Mouse (Mus musculus): ENCODE measurements around the gene Nectin2. TPM values are rescaled to one million over a fixed set of nuclear protein-coding genes. Genes with fewer than 3 reads are reported as not detected.
A peak's percentile ranks its signal among the peaks of the same experiment; 100 is the strongest.

Nectin2 gene
- polyA plus RNA-seq, 1 experiment from 2014 or later = 54.6 TPM

DNA sequence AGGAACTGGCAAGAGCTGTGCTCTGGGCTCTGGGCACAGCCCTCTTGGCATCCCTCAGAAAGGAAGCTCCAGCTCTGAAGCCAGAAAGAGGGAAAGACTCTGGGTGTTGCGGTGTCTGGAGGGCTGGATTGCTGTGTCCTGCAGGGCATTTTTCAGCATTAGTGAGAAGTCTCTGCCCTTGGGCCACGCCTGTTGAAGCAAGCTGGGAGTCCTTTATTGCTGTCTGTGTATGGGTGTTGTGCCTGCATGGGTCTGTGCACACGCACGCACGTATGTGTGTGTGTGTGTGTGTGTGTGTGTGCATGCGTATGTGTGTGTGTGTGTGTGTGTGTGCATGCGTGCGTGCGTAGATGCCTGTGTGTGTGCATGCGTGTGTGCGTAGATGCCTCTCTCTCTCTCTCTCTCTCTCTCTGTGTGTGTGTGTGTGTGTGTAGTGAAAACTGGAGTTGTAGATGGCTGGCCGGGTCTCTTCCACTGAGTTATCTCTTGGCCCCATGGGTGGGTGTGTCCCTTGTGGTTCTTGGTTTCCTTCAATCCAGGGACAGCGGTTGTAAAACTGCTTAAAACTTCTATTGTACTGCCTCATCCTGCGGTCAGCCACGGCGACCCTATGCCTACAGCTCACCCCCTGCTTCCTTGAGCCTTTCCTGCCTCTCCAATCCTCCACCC, 13.8 kb downstream of the Nectin2 start:
- Histone ChIP-seq H3K4me3 (no peak overlapping the region), H3K36me3 (peaks cover 72% of the 10 kb centered on the region), H3K27ac (replicated peaks) (no peak overlapping the region), H3K9me3 (no peaks in the 10 kb centered on the region), H3K9ac (no peak overlapping the region), H3K27me3 (no peaks in the 10 kb centered on the region), H3K4me1 (replicated peaks) (peaks cover 9% of the 10 kb centered on the region), H3K4me2 (no peak overlapping the region)
- WGBS = 85% methylated on average over 16 of the region's 16 CpGs
- no peak for ATAC-seq (ENCODE audit: low read depth)

DNA sequence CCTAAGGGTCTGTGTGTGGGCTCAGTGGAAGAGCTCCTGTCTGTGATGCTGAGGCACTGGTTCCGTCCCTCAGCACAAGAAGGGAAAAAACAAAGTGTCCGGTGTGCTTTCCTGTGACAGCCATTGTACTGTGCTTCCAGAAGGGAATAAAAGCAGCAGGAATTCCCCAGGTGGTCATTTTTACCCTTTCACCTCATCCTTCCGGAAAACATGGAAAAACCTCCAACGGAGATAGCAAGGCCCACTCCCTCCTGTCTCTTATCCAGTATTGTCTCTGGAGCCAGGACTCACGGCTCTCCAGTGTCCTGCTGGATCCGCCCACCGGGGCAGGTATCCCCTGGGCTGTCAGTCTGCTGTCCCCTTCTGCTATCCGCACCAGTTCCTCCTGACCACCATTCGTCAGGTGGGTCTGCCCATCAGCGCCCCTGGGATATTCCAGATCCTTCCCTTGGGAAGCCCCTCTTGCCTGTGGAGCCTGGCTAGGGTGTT, 16.1 kb downstream of the Nectin2 start:
- Histone ChIP-seq H3K27me3 (no peaks in the 10 kb centered on the region), H3K4me1 (replicated peaks) (no peaks in the 10 kb centered on the region), H3K27ac (replicated peaks) (no peak overlapping the region), H3K36me3 (peaks cover 85% of the 10 kb centered on the region), H3K9me3 (no peaks in the 10 kb centered on the region), H3K9ac (no peak overlapping the region), H3K4me3 (no peak overlapping the region), H3K4me2 (no peak overlapping the region)
- 86% methylated on average over 10 of the region's 10 CpGs for WGBS
- ATAC-seq (ENCODE audit: low read depth) = no peak

DNA sequence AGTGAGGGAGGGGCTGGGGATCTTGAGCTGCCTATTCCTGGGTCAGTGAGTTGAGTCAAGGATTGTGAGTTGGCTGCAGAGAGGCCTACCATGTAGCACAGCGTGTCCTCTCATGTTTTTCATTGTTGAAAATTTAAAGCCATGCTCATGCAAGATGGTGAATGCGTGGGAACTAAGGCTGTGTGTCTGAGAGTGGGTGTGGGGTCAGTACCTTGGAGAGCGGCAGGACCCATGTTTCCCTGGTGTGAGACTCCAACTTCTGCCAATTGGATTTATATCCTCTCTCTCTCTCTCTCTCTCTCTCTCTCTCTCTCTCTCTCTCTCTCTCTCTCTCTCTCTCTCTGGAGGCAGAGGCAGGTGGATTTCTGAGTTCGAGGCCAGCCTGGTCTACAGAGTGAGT, 23.7 kb downstream of the Nectin2 start:
- Histone ChIP-seq H3K27me3 (no peaks in the 10 kb centered on the region), H3K4me2 (no peak overlapping the region), H3K9me3 (no peaks in the 10 kb centered on the region), H3K36me3 (peaks cover 96% of the 10 kb centered on the region), H3K9ac (no peak overlapping the region), H3K4me3 (no peak overlapping the region), H3K27ac (replicated peaks) (no peak overlapping the region), H3K4me1 (replicated peaks) (no peaks in the 10 kb centered on the region)
- WGBS = 92% methylated on average over 4 of the region's 4 CpGs
- ATAC-seq (ENCODE audit: low read depth) = no peak

DNA sequence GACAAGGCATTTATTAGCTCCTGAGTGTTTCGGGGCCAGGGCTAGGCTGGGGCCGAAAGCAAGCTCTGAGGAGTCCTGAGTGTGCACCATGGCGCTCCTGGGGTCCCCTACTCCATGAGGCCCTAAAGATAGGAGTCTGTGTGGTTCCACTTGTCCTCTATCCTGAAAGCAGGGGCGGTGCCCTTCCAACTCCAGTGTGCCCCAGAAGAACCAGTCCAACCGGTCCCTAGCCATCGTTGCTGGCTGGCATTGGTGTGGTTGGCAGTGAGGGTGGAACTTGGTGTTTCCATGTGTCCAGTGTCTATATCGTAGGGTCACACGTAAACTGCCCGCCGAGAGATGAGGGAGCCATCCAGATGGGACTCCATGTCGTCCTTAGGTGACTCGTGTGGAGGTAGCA, 26.1 kb downstream of the Nectin2 start:
- H3K36me3 ChIP-seq = peaks cover 84% of the 10 kb centered on the region
- ATAC-seq (ENCODE audit: low read depth) = no peak
- 93% methylated on average over 12 of the region's 12 CpGs for WGBS

DNA sequence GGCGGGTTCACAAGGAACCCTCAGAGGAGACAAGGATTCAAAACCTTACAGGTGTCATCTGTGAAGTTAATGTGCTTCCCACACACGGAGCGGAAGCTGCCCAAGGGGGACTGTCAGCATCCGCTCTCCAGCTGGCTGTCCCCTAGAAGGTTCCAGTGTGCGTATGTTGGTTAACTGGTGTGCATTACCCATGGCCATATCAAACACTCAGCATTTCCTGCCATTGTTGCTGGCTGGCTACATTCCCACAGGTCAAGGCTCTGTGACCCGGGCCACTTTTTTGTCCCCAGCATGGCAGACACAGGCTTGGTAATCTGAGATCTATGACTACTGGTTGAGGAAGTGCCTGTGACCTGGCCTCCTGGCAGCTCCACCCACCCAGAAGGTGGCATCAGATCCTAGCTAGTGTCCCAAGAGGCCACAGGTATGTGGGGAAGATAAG, 27.5 kb downstream of the Nectin2 start:
- H3K27me3 ChIP-seq = no peaks in the 10 kb centered on the region
- H3K4me1 ChIP-seq (replicated peaks) = no peaks in the 10 kb centered on the region
- H3K36me3 ChIP-seq = peaks cover 70% of the 10 kb centered on the region
- no peak overlapping the region for H3K9ac ChIP-seq
- peaks cover 12% of the 10 kb centered on the region for H3K9me3 ChIP-seq
- H3K27ac ChIP-seq (replicated peaks) = no peak overlapping the region
- no peak for ATAC-seq (ENCODE audit: low read depth)
- 92% methylated on average over 6 of the region's 6 CpGs for WGBS
- no peak overlapping the region for H3K4me2 ChIP-seq
- no peak overlapping the region for H3K4me3 ChIP-seq

More for the DNA sequence above, 26.1 kb downstream of the Nectin2 start:
- Histone ChIP-seq H3K9me3 (peaks cover 12% of the 10 kb centered on the region), H3K4me2 (no peak overlapping the region), H3K4me3 (no peak overlapping the region), H3K27ac (replicated peaks) (no peak overlapping the region), H3K9ac (no peak overlapping the region), H3K4me1 (replicated peaks) (no peaks in the 10 kb centered on the region), H3K27me3 (no peaks in the 10 kb centered on the region)

DNA sequence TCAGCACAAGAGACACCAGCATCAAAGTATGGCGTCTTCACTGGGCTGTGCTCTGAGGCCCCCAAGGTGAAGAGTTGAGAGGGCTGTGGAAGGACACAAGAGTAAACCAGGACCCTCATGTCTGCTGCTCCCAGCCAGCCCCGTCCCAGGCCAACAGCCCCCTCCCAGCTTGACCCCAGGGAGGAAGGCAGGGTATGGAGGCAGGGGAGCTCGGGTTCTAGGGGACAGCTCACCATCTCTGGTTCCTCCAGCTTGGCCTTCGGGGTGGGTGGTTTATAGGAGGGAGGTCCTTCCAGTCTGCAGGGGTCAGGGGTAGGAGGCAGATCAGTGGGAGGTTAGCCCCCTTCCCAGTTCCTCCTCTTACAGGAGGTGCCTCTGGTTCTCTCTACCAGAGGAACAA, 31.1 kb downstream of the Nectin2 start:
- H3K9me3 ChIP-seq = peaks cover 12% of the 10 kb centered on the region
- H3K9ac ChIP-seq = no peak overlapping the region
- WGBS = 89% methylated on average over 4 of the region's 4 CpGs
- peaks cover 41% of the 10 kb centered on the region for H3K36me3 ChIP-seq
- H3K27me3 ChIP-seq = no peaks in the 10 kb centered on the region
- H3K4me3 ChIP-seq = no peak overlapping the region
- peaks cover 16% of the 10 kb centered on the region for H3K4me1 ChIP-seq (replicated peaks)
- ATAC-seq (ENCODE audit: low read depth) = no peak
- no peak overlapping the region for H3K27ac ChIP-seq (replicated peaks)
- no peak overlapping the region for H3K4me2 ChIP-seq

DNA sequence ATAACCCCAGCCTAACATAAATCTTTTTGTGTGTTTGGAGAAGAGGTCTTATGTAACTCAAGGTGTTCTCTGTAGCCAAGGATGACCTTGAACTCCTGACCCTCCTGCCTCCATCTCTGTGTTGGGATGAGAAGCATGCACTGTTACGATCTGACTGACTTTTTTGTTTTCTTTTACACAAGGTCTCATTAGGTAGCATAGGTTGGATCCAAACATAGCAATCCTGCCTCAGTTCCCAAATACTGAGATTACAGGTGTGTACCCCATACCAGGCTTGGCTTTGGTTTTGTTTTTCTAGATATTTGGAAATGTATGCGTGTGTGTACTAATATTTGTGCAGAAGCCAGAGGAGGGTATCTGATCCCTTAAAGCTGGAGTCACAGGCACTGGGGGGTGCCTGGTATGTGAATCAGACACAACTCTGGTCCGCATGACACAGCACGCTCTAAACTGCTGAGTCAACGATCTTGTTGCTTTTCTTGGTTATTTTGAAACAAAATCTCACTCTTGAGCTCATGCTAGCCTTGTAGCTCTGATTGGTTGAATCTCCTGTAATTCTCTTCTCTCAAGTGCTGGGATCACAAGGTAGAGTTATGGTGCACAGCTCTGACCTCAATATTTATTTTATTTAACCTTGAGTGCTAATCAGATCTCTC, 31.9 kb downstream of the Nectin2 start:
- Histone ChIP-seq H3K36me3 (peaks cover 36% of the 10 kb centered on the region), H3K27ac (replicated peaks) (no peak overlapping the region), H3K27me3 (no peaks in the 10 kb centered on the region), H3K4me3 (no peak overlapping the region), H3K4me1 (replicated peaks) (peaks cover 24% of the 10 kb centered on the region), H3K9ac (no peak overlapping the region), H3K9me3 (peaks cover 12% of the 10 kb centered on the region), H3K4me2 (no peak overlapping the region)
- WGBS = 96% methylated on average over 5 of the region's 5 CpGs
- no peak for ATAC-seq (ENCODE audit: low read depth)

DNA sequence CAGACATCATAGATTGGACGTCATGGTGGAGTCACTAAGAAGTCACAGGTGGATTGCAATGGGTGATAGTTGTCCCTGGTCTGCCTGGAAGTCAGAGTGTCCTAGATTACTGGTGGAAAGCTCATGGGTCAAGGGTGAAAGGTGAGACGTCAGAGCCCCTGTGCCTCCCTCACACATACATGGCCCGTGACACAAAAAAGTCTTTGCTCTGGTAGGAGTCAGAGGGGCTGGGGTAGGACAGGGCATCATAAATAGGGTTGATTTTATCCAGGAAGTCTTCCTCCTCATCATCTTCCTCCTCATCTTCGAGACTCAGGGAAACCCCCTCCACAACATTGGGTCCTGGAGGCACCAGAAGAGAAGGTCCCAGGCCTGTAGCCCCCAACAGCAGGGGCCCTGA, 32.9 kb downstream of the Nectin2 start:
- no peak overlapping the region for H3K4me3 ChIP-seq
- H3K9ac ChIP-seq = no peak overlapping the region
- H3K27ac ChIP-seq (replicated peaks) = no peak overlapping the region; the same call in 1 of the 2 replicates
- 88% methylated on average over 4 of the region's 4 CpGs for WGBS
- peaks cover 12% of the 10 kb centered on the region for H3K9me3 ChIP-seq
- no peak for ATAC-seq (ENCODE audit: low read depth)
- H3K4me1 ChIP-seq (replicated peaks) = peaks cover 24% of the 10 kb centered on the region
- peaks cover 33% of the 10 kb centered on the region for H3K36me3 ChIP-seq
- H3K27me3 ChIP-seq = no peaks in the 10 kb centered on the region
- no peak overlapping the region for H3K4me2 ChIP-seq

DNA sequence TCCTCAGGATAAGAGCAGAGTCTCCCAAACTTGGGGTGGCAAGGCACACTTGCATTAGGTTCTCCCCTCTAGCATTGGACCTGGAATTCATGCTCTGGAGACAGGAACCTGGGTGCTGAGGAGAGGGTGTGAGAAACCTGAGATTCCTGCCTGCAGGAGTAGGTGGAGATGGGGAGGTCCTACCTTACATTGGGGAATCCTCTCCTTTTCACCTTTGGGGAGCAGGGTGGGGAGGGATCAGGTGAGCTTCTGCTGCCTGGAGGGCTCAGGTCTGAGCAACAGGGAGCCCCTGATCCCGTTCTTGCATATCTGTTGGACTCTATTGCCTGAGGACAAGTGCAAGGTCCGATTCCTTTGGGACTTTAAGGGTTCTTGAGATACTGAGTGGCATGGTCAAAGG, 33.5 kb downstream of the Nectin2 start:
- H3K4me1 ChIP-seq (replicated peaks) = peaks cover 24% of the 10 kb centered on the region
- WGBS = 95% methylated on average over 2 of the region's 2 CpGs
- 0 out of 2 replicates have a peak overlapping the region, but pooled peaks have one; percentile 31 for H3K4me3 ChIP-seq
- H3K9me3 ChIP-seq = peaks cover 12% of the 10 kb centered on the region
- H3K27ac ChIP-seq (replicated peaks) = peak overlapping the region; percentile 82
- peaks cover 35% of the 10 kb centered on the region for H3K36me3 ChIP-seq
- no peak for ATAC-seq (ENCODE audit: low read depth)
- peak overlapping the region; percentile 60 for H3K9ac ChIP-seq
- no peaks in the 10 kb centered on the region for H3K27me3 ChIP-seq
- peak overlapping the region; percentile 55 for H3K4me2 ChIP-seq

DNA sequence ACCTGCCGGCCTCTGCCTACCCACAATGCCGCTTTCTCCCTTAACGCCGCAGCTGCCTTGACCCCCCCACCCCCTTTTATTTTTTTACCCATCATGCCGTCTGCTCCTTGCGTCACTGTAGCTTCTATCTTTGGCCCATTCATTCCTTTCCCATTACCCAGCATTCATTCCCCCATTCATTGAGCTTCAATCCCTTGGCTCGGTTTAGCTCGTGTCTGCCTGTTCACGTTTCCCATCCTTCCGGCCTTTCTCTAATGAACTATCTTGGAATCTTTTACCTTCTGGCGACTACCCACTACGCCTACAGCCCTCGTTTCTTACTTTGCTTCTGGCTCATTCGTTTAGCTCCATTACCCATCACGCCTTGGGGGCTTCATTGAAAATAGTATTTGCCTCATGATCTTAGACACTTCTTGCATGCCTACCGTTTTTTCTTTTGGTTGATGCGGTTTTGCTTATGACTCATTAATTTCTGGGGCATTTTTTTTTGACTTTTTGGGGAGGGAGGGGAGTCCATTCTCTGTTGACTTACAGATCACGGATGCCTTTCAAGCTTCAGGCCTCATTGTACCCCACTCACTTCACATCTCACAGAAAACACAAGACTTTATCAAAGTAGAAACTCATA, 34.1 kb downstream of the Nectin2 start:
- Histone ChIP-seq H3K27me3 (no peaks in the 10 kb centered on the region), H3K36me3 (peaks cover 36% of the 10 kb centered on the region), H3K4me3 (peak overlapping the region; percentile 31), H3K27ac (replicated peaks) (peak overlapping the region; percentile 82), H3K9me3 (peaks cover 9% of the 10 kb centered on the region), H3K9ac (peak overlapping the region; percentile 60), H3K4me2 (peak overlapping the region; percentile 55), H3K4me1 (replicated peaks) (peaks cover 24% of the 10 kb centered on the region)
- 6% methylated on average over 18 of the region's 18 CpGs for WGBS
- ATAC-seq (ENCODE audit: low read depth) = no peak

DNA sequence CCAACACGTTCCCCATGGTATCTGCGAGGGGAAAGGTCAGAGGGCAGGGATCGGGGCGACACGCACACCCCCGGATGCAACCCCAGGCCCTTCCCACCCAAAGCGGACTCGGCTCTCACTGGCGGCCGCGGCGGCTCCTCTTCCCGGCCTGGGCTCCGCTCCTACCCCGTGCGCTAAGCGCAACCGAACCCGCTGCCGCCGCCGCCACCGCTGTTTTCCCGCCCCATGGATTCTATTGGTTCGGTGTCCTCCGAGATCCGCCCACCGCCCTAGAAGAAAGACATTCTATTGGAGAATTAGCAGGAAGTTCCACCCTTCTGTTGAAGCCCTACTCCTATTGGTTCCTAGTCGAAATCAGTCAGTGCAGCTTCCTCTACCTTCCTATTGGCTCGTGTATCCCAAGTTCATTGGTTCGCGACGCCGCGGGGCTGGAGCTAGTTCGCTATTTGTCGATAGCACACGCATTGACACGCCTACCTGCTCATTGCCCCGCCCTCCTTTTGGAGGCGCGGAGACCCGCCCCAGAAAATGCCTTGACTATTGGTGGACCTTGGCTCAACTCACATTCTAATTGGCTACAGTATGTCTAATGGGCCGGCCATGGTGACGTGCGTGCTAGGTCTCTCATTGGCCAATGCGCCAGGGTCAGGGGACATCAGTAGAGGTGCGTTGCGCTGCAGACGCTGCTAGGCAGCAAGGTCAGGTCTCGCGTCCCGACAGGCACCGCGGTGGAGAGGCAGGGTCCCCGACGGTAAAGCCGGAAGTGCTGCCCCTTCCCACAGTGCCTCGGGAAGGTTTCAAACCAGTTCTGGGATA, 34.8 kb downstream of the Nectin2 start, which contains the start of gene Tomm40:
Gene Tomm40 (minus strand): TSS at position 200 of the 816 bp plus-strand sequence.
- peaks cover 24% of the 10 kb centered on the region for H3K4me1 ChIP-seq (replicated peaks)
- H3K4me3 ChIP-seq = peak within 1 kb of the TSS; percentile 98
- H3K9ac ChIP-seq = peak within 1 kb of the TSS; percentile 97
- H3K27me3 ChIP-seq = no peaks in the 10 kb centered on the region
- peaks cover 34% of the 10 kb centered on the region for H3K36me3 ChIP-seq
- H3K9me3 ChIP-seq = 0 out of 2 replicates have a peak, but pooled peaks cover 1% of the 10 kb centered on the region
- under 1% methylated on average over 59 of the region's 59 CpGs for WGBS
- ATAC-seq (ENCODE audit: low read depth) = peak; percentile 99
- peak within 1 kb of the TSS; percentile 98 for H3K4me2 ChIP-seq
- peak within 1 kb of the TSS; percentile 84 for H3K27ac ChIP-seq (replicated peaks)

Measured in neural tube, embryonic 13.5 days (tissue).